In genomic region chr2:152878239-152878638, GRCm38 (mm10) we compare ENCODE assay signal across 24 mouse cellular contexts. TPM values are rescaled to one million over a fixed set of nuclear protein-coding genes. Genes with fewer than 3 reads are reported as not detected.
"Had no signal": no experiment of that assay in that cellular context is flagged by ENCODE, and none has a peak within 500 bp of the region (broad histone marks: within the 10 kb centered on the region; RNA-seq: fewer than 3 reads in every experiment).

No protein-coding gene starts in this region.

- H3K9me3 ChIP-seq: kidney, embryonic 15.5 days; limb, embryonic 10.5 days; limb, embryonic 13.5 days; lung, embryonic 15.5 days; midbrain, embryonic 12.5 days; midbrain, embryonic 15.5 days; neural tube, embryonic 12.5 days; neural tube, embryonic 15.5 days had no signal

- DNase-seq: kidney, adult 8-10 months; kidney, postnatal 10 days; kidney, postnatal 36 days; lung, adult 18-20 months; lung, postnatal 10 days; lung, postnatal 36 days; retina, postnatal 1 day; right cerebral cortex, postnatal 25 days; thymus, adult 18-20 months; thymus, postnatal 36 days had no signal

- H3K36me3 ChIP-seq: midbrain, embryonic 15.5 days; neural tube, embryonic 15.5 days had no signal

- H3K9ac ChIP-seq: kidney, embryonic 15.5 days; limb, embryonic 13.5 days; lung, embryonic 15.5 days; midbrain, embryonic 12.5 days; midbrain, embryonic 15.5 days; neural tube, embryonic 12.5 days; neural tube, embryonic 15.5 days had no signal

- H3K27ac ChIP-seq: kidney, embryonic 15.5 days; limb, embryonic 10.5 days; limb, embryonic 13.5 days; lung, embryonic 15.5 days; midbrain, embryonic 12.5 days; midbrain, embryonic 15.5 days; neural tube, embryonic 12.5 days; neural tube, embryonic 15.5 days had no signal

- H3K4me3 ChIP-seq: kidney, embryonic 15.5 days; limb, embryonic 10.5 days; limb, embryonic 13.5 days; lung, embryonic 15.5 days; midbrain, embryonic 12.5 days; midbrain, embryonic 15.5 days; neural tube, embryonic 12.5 days; neural tube, embryonic 15.5 days had no signal

- H3K4me1 ChIP-seq: kidney, embryonic 15.5 days; limb, embryonic 10.5 days; limb, embryonic 13.5 days; lung, embryonic 15.5 days; midbrain, embryonic 12.5 days; midbrain, embryonic 15.5 days; neural tube, embryonic 12.5 days; neural tube, embryonic 15.5 days had no signal

- ATAC-seq: intestine, postnatal 0 days; midbrain, embryonic 15.5 days had no signal

- H3K27me3 ChIP-seq: kidney, embryonic 15.5 days; limb, embryonic 13.5 days; lung, embryonic 15.5 days; midbrain, embryonic 12.5 days; midbrain, embryonic 15.5 days; neural tube, embryonic 12.5 days; neural tube, embryonic 15.5 days had no signal

- H3K4me2 ChIP-seq: kidney, embryonic 15.5 days; limb, embryonic 13.5 days; lung, embryonic 15.5 days; midbrain, embryonic 12.5 days; midbrain, embryonic 15.5 days; neural tube, embryonic 12.5 days; neural tube, embryonic 15.5 days had no signal

RNA-seq across cellular contexts. Expression of gene Mylk2, which starts 32.9 kb away (rescaled TPM):
- total RNA-seq: layer of hippocampus, adult 8-10 months; layer of hippocampus, postnatal 10 days; left cerebral cortex, postnatal 25 days had no signal
- polyA plus RNA-seq: intestine, postnatal 0 days; limb, embryonic 10.5 days; liver, adult 2 months; midbrain, embryonic 12.5 days; midbrain, embryonic 15.5 days; neural tube, embryonic 12.5 days; testis, adult 2 months had no signal

RNA-seq across cellular contexts. Expression of gene Foxs1, which starts 54.8 kb away (rescaled TPM):
- total RNA-seq: liver, adult 2 months had no signal
